Mouse (Mus musculus): Measurements from ENCODE around the gene Cdk2ap2.

GRCm38 (mm10) chr19:4148491-4148806 lies 51.5 kb downstream of the Cdk2ap2 start, which contains the start of gene Coro1b:
- no peak for TF ChIP-seq GATA1 (IDR thresholded peaks at IDR 0.05; ENCODE audit: borderline replicate concordance, low read length)
- no peak for TF ChIP-seq FLI1 (IDR thresholded peaks at IDR 0.05; ENCODE audit: low read length)
